Mouse (Mus musculus) urinary bladder, postnatal 10 days (tissue): ENCODE measurements around the gene Glp2r.

Experiments
- DNase-seq: peaks from one replicate; pipeline ENCODE4 v3.0.0; 2022; ENCODE audit warnings: low spot score

Glp2r gene

DNA sequence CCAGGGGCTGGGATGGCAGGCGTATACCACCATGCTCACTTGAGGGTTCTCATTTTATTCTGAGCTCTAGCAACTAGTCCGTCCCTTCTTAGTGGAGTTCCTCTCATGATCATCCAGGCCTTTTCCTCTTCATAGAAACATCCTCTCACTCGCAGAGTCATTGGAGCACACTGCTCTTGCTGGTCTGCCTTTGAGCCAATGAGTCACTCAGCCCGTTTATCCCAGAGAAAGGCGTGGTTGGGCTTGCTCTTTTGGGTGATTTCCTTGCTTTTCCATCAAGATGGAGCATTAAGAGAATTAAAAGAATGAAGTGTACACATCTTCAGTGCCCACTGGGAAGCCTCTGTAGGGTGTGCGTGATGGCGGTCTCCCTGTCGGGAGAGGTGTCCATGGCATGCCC is 109.5 kb downstream of the Glp2r start:
- DNase-seq: no peak

DNA sequence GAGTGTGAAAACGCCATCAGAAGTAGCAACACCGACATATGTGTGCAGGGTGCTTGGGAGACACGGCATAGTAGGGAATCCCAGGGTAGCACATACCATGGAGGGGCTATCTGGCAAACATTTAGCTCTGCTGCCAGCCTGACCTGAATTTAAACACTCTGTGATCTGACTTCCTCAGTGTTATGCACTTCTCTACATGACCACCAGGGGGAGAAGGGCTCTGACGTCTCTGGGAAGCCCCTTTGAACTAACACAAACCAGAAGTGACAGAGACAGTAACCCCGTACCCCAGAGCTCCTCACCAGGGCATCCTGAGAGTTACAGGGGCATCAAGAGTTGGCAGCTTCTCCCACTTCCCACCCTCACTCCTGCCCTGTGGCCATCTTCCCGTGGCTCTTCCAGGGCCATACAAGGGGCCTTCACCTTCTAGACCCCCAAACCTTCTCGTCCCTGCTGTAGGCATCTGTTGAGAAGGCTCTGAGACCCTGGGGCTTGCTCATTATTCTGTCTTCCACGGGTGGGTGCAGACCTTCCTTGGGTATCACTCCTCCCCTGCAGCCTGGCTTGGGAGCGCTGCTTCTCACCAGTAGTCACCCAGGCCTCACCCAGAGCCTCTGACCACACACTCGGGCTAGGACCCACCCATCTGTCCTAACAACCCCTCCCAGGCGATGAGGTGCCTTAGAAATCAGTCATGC is 113.1 kb downstream of the Glp2r start:
- no peak for DNase-seq

DNA sequence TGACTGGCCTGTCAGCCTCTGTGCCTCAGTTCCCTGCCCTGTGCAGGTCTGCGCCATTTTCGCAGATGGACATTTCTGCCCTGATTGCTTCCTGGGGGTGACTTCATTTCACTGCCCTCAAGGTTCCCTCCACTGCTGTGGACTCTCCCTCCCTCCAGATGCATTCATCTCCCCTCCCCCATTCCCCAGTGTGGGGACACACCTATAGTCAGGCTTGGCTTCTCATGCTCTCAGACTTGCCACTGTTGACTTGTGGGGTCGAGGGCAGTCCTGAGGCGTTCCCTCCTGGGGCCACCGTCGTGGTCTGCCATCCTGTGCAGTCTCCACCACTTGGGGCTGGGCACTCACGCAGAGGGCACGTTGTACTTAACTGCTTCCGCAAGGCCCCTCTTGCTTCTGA is 114.1 kb downstream of the Glp2r start:
- no peak for DNase-seq

DNA sequence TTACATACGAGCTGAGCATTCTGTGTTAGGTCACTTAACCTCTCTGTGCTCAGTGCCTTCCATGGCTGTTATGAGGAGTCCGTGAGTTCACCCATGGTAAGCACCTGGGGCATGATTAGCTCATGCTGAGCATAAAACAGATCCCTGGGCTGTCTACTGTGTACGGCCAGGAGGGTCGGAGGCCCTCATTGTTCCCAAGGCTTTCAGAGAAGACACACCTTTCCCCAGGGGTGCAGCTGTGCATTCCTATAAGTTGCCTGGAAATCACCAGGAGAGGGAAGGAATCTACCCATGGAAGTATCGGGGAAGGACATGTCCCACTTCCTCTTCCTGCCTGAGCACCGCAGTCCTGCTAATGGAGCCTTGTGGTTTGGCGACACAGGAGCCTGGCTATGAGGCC is 114.6 kb downstream of the Glp2r start:
- DNase-seq: no peak

DNA sequence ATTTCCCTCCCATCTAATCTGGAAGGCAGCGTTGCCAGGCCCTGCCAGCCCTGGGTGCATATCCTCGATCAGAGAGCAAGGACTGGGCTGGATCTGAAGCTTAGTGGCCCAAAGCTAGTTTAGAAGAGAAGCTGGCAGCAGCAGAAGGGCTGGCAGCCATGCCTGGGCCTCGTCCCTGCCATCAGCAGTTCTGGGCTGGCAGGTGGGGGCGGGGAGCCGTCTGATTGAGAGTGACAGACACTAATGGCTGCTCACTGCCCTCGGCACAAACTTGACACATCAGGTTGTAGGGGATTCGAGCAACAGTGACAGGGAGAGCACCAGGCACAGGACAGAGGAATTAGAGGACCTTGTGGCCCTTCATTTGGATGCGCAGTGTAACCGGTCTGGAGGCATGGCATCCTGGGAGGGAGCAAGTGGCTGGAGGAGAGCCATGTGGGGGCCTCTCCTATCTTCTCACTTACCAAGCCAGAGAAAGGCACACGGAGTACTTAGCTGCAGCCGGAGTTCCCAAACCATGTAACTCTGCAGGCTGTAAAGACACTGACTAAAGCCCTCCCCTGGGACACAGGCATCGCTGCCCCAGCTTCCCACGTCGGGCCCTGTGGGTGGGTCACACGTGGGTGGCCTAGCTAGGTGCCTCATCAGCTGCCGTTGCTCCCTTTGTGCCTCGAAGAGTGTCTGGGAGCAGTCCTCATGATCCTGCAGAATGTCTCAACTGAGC is 115.6 kb downstream of the Glp2r start:
- no peak for DNase-seq

DNA sequence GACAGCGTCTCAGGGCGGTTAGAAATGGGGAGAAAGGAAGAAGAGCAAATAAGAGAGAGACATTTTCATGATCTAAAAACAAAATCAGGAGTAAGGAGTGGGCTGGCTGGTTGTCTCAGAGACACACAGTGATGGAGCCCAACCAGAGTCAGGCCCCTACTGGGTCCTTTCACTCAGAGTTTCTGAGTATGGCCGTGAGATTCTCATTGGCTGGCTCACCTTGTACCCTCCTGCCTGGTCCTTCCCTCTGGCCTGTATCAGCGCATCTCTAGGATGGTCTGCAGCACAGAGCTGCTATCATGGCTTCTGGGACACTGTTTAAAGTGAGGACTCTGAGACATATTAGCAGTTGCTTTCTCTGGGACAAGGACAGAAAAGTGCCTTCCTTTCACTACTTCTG is 116.4 kb downstream of the Glp2r start:
- DNase-seq: no peak

DNA sequence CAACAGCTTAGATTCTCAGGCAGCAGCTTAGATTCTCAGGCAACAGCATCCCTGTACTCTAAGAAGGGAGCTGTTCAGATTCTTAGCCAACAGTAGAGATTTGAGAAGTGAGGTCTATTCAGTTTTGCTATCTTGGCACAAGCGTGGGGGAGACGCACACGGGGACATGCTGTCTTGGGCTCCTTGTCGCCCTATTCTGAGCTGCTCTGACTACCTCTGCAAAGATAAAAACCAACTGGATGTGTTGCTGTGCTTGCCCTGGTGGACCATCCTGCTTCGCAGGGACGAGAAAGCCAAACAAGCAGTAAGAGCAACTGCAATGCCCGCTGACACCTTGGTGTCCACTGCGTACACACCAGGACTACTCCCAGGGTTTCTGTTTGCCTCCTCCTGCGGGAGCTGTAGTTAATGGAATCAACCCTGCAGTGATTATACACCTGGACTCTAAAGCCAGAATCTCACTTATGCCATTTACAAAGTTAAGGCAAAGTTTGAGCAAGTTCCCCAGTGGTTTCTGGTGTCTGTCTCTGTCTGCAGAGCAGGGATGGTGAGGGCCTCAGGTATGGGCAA is 117.3 kb downstream of the Glp2r start:
- no peak for DNase-seq

DNA sequence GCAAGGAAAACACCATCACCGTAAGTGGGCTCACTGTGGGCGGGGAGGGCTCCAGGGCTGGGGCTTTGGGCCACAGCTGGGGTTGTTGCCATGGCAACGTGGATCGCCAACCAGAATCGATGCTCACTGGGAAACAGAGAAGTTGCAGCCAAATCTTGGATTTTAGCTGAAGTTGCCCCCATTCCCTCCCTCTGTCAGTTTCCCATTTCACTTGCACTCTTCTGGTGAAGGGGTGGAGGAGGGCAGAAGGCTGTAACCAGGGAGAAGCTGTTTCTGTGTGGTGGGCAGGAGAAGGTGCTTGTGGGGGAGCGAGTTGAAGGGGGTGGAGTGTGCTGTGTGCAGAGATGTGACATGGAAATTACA is 118.1 kb downstream of the Glp2r start:
- DNase-seq: no peak

DNA sequence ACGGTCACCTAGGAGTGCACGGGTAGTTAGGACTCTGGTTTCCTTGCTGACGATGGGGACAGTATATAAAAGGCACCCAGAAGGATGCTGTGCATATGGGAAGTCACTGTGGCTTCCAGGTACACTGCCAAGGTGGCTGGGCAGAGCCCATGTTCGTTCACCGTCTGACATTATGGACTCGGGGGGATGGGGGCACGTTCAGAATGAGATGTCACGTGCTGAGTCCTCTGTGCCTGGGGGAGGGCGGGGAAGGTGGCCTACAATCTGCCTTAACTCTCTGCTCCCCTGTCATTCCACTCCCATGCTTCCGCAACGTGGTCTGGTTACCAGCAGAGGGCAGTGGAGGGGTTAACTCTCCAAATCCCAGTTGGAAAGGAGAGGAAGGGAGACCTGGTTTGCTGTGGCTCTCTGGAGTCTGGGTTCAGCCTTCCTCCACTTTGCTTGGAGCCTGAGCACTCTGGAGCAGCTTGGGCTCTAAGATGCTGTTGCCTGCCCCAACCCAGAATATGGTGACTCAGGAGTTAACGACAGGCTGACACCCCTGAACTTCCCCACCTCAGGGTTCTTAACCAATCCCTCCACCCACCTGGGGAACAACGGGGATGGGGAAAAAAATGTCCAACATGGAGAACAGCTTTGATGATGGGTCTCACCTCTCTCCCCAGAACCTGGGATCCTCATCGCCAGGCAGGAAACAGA is 118.6 kb downstream of the Glp2r start:
- DNase-seq: no peak

DNA sequence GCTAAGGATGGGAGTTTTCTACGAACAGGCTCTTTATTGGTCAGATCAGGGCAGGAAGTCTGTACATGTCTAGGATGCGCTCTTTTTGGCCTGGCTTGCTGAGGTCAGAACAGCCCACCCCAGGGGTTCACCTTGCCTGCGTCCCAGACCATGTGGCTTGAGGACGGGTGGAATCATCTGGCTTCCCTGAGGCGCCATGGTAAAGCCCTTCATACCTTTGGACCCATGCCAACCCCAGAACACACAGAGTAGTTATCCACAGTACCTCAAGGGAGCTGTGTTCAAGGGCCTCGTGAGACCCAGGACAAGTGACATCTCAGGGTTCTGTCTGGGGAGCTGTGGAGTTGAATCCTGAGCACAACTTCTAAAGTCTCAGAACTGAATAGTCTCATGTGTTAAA is 119.2 kb downstream of the Glp2r start:
- DNase-seq: no peak

DNA sequence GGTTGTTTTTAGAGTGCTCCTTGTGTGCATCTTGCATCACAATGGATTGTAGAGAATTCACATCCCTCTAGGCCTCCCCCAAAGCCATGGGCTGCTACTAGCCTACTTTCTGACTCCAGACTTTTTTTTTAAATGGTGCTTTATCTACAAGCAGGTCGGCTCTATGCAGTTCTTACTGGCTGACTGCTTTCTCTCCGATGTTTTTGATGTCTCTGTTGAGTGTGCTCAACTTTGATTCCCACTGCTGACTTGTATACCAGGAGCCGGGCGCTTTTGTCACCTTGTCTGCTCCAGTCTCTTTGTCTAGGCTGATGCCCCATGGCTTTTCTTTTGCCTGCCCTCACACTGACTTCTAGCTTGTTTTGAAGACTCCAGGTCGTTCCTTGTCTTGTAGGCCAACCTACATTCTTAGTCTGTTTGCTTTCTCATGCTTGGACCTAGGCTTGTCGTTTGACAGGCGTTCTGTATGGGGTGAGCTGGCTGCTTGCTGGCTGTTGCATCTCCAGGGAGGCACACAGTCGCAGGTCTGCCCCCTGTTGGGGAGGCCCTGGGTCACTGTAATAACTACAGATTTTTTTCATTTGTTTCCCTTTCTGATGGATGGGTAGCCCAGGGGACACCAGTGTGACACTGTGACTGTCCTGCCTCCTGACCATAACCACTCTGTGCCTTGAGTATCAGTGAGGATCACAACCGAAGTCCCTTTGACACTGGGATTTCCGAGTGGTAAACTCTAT is 120.8 kb downstream of the Glp2r start:
- DNase-seq: no peak

DNA sequence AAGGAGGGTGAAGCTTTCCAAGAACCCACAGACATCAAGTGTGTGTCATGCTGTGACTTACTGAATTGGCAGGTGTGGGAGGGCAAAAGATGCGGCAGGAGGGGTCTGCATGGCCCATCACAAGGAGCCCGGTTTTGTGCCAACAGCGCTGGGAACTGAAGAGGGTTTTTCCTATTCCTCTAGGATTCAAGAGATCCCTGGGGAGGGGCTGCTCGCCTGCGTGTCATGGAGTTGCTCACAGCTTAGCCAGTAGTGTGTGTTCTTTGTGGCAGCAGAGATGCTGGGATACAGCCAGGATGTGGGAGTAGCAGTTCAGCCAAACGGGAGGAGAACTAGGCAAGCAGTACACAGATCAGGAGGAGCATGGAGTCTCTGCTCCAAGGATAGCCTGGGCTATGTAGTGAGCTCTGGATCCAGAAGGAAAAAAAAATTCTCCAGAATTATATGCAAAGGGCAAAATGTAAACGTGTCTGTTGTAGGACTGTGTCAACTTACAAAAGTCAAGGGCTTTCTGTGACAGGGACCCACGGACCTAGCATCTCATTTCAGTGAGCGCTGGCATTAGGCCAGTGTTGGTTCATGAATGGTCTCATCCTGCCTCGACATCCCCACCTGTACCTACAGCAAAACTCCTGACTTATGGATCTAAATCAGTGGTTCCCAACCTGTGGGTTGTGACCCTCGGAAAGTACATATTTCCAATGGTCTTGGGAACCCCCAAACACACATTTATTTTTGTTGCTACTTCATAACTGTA is 122.1 kb downstream of the Glp2r start:
- DNase-seq: no peak

DNA sequence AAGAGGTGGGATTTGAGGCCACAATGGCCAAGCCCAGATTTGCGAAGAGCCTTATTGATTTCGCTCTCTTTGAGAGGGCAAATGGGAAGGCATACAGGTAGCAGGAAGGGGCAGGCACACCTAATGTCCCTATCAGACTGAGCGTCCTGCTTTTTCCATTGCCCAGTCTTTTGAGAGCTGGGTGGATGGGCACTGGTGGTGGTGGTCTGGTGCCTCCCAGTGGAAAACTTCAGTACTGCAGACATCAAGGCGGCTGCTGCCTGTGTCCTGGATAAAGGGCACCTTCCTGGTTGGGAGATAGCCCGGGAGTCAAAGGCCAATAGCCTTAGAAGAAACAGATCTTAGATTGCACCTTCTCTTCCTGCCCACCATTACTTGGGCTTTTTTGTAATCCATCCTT is 123.2 kb downstream of the Glp2r start:
- peak; percentile 34 for DNase-seq

DNA sequence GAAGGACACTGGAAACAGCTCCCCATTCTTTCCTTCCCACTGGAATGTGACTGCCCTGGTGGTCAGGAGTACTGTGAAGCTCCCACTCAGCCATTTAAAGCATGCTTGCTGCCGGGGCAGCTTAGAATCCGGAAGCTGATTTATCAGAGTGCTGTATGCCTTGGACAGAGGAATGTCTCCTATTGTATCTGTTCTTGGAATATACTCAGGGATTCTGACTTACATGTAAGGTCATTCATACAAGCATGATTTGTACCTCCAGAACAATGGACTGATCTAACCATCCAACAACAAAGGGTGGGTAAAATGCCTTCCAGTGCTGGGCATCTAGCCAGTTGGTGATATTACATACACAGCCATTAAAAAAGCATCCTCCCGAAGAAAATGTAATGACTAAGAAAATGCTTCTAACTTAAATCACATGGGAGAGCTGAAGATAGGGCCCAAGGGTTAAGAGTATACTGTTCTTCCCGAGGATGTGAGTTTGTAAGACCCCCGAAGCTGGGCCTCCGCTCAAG is 126.3 kb downstream of the Glp2r start:
- DNase-seq: no peak

DNA sequence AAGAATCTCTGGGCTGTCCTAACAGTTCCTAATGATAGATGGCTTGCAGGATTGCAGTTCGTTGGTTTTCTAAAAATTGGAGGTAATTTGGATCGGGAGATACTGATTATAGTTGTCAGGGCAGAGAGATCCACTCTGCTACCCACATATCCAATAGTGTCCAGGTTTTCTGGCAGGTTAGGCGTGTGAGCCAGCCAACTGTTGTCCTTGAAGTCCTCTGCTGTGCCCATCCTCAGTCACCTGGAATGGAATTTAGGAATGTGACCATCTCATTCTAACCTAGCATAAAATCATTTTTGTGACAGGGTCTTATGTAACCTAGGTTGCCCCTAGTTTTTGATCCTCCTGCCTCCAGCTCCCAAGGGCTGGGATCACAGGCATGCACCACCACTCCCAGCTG is 127.5 kb downstream of the Glp2r start:
- no peak for DNase-seq

DNA sequence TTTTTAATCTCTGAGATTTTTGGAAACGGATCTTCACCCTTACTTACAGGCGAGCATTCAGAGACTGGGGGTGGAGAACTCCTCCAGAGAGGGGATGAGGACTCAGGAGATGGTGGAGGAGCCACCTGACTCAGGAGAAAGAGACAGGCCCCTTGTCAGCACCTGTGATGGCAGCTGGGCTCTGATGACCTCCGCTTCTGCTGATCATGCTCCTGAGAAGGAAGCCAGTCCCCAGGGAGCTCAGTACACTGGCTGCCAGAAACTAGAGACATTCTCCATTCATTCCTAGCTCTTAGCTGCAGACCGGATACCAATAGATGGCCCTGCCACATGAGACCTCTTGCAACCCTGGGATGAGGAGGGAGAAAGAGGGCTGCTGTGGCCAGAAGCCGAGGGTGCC is 128.1 kb downstream of the Glp2r start:
- no peak for DNase-seq

DNA sequence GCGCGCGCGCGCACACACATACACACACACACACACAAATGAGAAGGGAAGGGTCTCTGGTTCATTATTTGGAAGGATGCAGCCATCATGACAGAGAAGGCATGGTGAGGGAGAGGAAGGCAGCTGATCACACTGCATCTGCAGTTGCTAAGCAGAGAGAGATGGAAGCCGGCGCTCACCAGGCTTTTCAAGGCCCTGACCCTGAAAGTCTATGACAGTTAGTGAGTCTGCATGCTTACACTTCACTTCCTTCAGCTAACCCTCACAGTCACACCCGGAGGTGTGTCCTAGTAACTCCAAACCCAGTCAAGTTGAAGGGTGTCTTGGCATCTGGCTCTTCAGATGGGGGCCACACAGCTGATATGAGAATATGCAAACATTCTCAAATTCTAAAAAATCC is 128.5 kb downstream of the Glp2r start:
- no peak for DNase-seq

DNA sequence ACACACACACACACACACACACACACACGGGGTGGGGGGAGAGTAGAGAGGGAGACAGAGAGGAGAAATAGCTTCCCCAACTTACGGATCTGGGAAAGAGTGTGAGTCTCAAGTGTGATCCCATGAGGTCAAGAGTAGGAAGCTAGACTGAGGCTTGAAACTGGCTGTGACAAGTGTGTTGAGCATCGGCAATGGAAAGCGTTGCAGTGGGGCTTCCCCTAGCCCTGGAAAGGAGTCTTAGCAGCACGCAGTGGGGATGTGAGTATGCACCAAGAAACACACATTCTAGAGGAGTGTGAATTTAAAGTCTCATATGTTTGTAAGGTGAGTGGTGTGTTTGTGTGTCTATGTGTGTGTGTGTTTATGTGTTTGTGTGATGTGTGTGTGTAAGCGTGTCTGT is 130.7 kb downstream of the Glp2r start:
- DNase-seq: no peak

DNA sequence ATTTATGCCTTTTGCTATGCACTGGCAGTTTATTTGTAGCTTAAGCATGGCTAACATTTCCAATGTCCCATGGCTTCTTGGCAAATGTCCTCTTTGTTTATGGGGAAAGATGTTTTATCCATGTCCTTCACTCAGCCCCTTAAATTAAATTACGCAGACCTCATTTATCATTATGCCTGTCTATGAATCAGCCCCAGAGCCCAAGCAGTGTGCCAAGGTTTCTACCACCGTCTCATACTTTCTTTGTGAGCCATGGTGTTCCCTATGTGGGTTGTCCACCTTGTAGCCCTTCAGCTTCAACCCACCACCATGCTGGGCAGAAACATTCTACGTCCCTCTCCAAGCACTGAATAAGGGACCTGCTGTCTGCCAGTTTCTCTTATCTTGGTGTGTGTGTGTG is 132.6 kb downstream of the Glp2r start:
- no peak for DNase-seq

DNA sequence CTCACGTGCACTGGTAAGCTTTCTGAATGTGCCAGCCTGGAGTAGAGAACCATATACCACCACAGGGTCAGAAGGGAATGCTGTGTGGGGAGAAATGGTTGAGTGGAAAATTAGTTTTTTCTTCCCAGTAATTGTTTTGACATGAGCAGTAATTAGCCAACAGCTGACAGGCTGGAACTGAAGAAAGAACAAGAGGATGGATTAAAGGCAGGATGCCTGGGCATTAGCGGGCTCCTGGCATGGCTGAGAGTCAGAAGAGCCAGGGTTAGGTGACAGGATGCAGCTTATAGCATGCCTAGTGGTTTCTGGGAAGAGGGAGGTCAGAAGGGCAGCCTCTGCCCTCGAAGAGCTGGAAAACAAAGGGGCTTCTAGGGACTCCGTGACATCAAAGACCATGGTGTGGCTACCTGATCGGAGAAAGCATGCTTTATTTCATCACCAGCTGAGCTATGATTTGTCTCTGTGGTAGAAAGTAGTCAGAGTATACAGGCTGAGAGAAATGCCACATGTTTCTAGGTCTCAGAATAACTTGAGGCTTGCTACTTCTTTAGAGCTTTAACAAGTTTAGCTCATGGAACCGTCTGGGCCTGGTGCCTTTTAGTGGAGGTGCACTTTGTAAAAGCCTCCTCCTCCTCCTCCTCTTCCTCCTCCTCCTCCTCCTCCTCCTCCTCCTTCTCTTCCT is 133.9 kb downstream of the Glp2r start:
- DNase-seq: no peak

DNA sequence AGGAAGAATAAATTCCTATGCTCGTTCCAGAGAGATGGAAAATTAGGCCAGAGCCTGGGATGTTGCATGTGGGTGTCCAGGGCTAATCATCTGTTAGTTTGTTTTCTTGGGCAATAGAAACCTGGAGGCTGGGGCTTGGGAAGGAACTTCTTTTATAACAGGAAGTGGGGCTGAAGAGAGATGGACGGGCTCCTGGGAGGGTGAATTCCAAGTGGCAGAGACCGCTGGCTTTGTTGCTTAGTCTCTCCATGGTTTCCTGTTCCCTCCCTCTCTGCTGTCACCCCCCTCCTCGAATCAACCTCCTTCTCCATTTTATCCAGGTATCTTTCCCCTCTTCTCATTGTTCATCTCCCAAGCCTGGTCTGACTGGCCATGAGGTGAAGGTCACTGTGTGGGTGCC is 134.8 kb downstream of the Glp2r start:
- DNase-seq: no peak
